Mouse (Mus musculus): ENCODE results near the gene Sim2.

The Sim2 gene

DNA sequence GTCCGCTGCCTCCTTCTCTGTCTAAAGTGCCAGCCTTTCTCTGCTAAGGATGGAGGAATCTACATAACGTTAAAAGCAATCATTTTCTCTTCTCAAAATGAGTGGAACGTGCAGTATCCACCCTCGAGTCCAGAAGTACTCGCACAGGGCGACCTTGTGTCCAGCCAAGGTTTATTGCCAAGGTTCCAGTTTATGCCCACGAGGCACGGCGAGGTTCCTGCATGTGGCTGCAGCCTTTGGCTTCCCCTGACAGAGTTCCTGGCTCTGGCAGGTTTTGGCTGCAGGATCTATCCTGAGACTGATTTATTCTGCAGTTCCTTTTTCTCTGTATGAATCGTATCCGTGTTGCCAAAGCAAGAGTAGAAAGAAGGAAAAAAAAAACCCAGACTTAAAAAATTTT lies 78.3 kb downstream of the Sim2 start:
- DNase-seq (ENCODE audit: low read depth, low spot score) = no peak

DNA sequence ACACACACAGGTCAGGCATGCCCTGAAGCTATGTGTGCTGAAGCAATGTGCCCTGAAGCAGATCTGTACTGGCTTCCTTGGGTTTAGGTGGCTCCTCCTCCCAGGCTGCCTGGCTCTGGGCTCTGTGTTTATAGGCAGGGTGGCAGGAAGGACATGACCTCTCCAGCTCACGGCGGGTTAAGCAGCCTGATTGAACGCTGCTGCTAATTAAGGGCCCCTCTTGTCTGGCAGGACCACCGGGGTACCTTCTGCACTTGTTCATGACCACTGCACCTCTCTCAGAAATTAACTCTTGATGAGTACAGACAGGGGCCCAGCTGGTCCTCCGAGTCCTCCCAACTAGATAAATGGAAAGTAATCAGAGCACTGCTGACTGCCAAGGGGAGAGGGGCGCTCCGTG lies 79.5 kb downstream of the Sim2 start:
- no peak for DNase-seq (ENCODE audit: low read depth, low spot score)

DNA sequence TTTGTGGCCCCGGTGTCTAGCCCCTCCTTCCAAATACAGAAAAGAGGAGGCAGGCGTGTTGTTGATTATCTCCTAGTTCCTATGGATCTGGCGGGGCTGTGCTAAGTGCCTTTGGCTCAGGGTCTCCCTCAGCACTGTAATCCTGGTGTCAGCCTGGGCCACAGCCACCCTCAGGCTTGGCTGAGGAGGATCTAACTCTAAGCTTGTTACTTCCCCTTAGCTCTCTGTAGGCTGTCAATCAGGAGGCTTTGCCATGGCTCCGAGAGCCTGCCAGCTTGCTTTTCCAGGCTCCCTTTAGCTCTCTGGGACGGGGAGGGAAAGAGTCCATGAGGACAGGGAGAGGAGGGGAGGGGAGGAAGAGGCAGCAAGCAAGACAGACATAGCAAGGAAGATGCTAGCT lies 80.2 kb downstream of the Sim2 start:
- DNase-seq (ENCODE audit: low read depth, low spot score) = peak; percentile 71

DNA sequence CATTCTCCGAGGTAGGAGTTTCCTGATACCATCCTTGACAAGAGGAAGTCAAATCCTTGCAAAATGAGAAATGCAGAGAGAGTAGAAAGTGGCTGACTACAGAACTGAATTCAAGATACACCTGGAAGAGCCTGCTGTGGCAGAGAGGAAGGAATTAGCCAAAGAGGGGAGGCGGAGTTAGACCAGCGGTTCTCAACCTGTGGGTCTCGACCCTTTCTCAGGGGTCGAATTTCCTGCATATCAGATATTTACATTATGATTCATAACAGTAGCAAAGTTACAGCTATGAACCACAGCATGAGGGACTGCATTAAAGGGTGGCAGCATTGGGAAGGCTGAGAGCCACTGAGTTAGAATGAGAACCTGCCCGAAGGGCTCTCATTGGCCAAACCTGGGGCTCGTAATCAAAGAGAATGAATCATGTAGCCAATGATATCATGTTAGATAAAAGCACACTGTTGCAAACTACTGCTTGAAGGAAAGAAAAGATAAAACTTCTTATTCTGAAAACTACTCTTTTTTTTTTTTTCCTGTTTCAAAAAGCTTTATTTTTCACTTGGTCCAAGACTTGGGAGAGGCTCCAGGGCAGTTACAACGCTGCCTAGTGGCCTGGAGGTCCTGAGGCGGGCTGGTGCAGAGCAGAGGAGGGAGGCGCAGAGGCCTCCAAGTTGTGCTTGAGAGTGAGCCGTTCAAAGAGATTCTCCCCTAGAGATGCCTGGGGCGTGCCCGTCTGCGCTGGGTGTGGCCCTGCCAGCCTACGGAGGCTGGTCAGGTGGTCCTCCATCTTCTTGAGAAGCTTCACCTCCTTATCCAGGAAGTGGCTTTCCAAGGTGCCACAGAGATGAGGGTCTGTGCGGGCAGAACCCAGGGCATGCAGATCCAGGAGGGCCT lies 84.2 kb downstream of the Sim2 start:
- no peak for DNase-seq (ENCODE audit: low read depth, low spot score)

DNA sequence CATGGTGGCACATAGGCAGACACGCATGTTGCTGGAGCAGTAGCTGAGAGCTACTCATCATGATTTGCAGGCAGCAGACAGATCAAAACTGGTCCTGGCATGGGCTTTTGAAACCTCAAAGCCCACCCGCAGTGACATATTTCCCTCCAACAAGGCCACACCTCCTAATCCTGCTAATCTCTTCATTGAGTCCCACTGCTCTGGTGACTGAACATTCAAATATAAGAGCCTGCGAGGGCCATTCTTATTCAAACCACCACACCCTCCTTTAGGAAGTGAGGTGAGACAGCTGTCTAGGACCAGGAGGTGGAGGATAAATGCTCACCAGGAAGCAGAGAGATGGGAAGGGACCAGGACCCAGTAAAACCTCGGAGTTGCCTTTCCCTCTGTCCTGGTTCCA lies 85.5 kb downstream of the Sim2 start:
- DNase-seq (ENCODE audit: low read depth, low spot score) = no peak

DNA sequence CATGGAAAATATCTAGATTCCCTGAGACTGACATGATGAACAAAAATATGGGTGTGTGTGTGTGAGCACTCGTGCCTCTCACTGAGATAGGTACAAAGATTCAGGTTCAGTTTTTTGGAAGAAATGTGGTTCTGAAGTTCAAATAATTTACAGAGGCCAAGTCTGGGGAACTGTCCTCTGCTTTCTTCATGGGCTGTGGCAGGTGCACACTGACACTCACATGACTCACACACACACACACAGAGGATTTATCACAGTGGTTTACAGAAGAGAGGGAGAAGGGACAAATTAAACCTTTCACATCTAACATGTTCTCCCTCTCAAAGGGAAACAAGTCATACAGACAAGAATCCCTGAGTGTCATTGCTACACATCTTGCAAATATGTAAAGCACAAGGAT lies 88.6 kb downstream of the Sim2 start:
- DNase-seq (ENCODE audit: low read depth, low spot score) = no peak

DNA sequence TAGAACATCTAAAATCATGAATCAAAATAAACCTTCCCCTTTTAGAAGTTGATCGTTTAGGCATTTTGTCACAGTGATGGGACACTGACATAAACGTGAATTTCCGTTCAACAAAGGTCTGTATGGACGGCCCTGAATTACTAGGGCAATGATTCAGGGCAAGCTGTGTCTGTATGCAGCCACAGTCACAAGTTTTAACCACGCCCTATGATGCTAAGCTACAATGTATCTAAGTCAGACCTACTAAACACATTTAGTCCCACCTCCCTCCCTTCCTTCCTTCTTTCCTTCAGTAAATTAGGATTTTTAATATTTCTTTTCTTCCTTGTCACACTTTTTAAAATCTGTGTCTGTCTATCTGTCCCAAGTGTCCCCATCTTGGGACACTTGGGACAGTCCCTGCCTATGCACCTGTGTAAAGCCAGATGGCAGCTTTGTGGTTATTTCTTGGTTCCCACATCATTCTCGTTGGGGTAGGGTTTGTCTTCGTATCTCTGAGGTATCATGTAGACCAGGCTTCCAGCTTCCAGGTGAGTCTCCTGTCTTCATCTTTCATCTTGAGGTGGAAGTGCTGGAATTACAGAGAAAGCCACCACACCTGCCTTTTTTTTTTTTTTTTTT lies 90.7 kb downstream of the Sim2 start:
- DNase-seq (ENCODE audit: low read depth, low spot score) = no peak

Measured in retina, postnatal 7 days (tissue).